Mouse (Mus musculus): ENCODE measurements around the gene Col5a3. TPM values are rescaled to one million over a fixed set of nuclear protein-coding genes. Genes with fewer than 3 reads are reported as not detected.

Col5a3 gene
- total and polyA plus RNA-seq, 2 experiments from 2014 or later = 0.40 to 3.7 TPM

- 94% methylated on average over 6 of the region's 6 CpGs for WGBS
- ATAC-seq (no peak), DNase-seq (no peak)
- H3K9me3 ChIP-seq (ENCODE audit: low read length) = no peaks in the 10 kb centered on the region
- TF ChIP-seq CTCF (IDR thresholded peaks at IDR 0.05; ENCODE audit: low read depth) = no peak
- no peak overlapping the region for H3K27ac ChIP-seq (ENCODE audit: low read depth, low read length)
- H3K27me3 ChIP-seq (ENCODE audit: insufficient read depth, low read length) = no peaks in the 10 kb centered on the region
- no peaks in the 10 kb centered on the region for H3K36me3 ChIP-seq (ENCODE audit: insufficient read depth)
- H3K4me1 ChIP-seq (ENCODE audit: insufficient read depth) = peaks cover 4% of the 10 kb centered on the region; the same call in 1 of the 2 replicates
- H3K9ac ChIP-seq = no peak overlapping the region
- no peak overlapping the region for H3K4me3 ChIP-seq (ENCODE audit: low read depth, low read length)
- H3K4me2 ChIP-seq (ENCODE audit: low read depth) = no peak overlapping the region
These were observed 56.0 kb downstream of the Col5a3 start for GRCm38 (mm10) chr9:20758896-20759295.

- no peak overlapping the region for H3K27ac ChIP-seq (ENCODE audit: low read depth, low read length)
- H3K36me3 ChIP-seq (ENCODE audit: insufficient read depth) = no peaks in the 10 kb centered on the region
- H3K4me1 ChIP-seq (ENCODE audit: insufficient read depth) = peaks cover 4% of the 10 kb centered on the region; the same call in 1 of the 2 replicates
- H3K9me3 ChIP-seq (ENCODE audit: low read length) = no peaks in the 10 kb centered on the region
- ATAC-seq (no peak), DNase-seq (no peak)
- no peak overlapping the region for H3K9ac ChIP-seq
- TF ChIP-seq CTCF (IDR thresholded peaks at IDR 0.05; ENCODE audit: low read depth) = no peak
- 79% methylated on average over 2 of the region's 2 CpGs for WGBS
- H3K27me3 ChIP-seq (ENCODE audit: insufficient read depth, low read length) = no peaks in the 10 kb centered on the region
- H3K4me2 ChIP-seq (ENCODE audit: low read depth) = no peak overlapping the region
- no peak overlapping the region for H3K4me3 ChIP-seq (ENCODE audit: low read depth, low read length)
These were observed 56.6 kb downstream of the Col5a3 start for GRCm38 (mm10) chr9:20758243-20758642.

- TF ChIP-seq CTCF (IDR thresholded peaks at IDR 0.05; ENCODE audit: low read depth) = peak; percentile 60
- ATAC-seq = no peak
These were observed 57.5 kb downstream of the Col5a3 start for GRCm38 (mm10) chr9:20757087-20757955.

DNA sequence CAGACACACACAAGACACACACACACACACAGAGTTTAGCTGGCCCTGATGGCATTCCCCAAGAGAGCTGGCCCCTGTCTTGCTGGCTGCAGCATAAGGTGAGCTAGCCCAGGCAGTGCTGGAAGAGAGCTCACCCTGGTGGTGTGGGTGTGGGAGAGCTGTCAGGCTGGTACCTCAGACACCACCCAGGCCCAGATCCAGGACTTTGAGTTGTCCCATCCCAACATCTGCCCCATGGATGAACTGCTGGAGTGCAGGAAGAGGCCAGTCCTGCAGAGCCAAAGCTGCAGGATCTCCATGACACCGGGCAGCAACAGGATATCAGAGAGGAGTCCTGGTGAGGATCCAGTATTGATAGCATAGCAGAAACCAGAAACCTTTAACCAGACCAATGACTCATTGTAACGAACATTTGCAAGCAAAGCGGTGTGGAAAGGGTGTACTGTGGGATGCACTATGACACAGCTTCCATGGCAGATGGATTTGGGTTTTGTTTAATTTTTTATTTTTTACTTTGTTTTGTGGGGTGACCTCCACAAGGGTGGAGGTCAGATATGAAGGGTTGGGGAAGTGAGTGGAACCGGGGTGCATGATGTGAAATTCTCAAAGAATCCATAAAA, 58.7 kb downstream of the Col5a3 start:
- DNase-seq (no peak), ATAC-seq (no peak)
- Histone ChIP-seq H3K4me3 (ENCODE audit: low read depth, low read length) (no peak overlapping the region), H3K4me2 (ENCODE audit: low read depth) (no peak overlapping the region), H3K4me1 (ENCODE audit: insufficient read depth) (no peaks in the 10 kb centered on the region), H3K36me3 (ENCODE audit: insufficient read depth) (no peaks in the 10 kb centered on the region), H3K9me3 (ENCODE audit: low read length) (no peaks in the 10 kb centered on the region), H3K9ac (no peak overlapping the region), H3K27me3 (ENCODE audit: insufficient read depth, low read length) (no peaks in the 10 kb centered on the region), H3K27ac (ENCODE audit: low read depth, low read length) (no peak overlapping the region)
- 91% methylated on average over 4 of the region's 4 CpGs for WGBS
- no peak for TF ChIP-seq CTCF (IDR thresholded peaks at IDR 0.05; ENCODE audit: low read depth)

More at GRCm38 (mm10) chr9:20757087-20757955, 57.5 kb downstream of the Col5a3 start:
- WGBS = 63% methylated on average over 6 of the region's 6 CpGs
- Histone ChIP-seq H3K27ac (ENCODE audit: low read depth, low read length) (no peak overlapping the region), H3K4me3 (ENCODE audit: low read depth, low read length) (no peak overlapping the region), H3K27me3 (ENCODE audit: insufficient read depth, low read length) (no peaks in the 10 kb centered on the region), H3K4me2 (ENCODE audit: low read depth) (no peak overlapping the region), H3K9me3 (ENCODE audit: low read length) (no peaks in the 10 kb centered on the region), H3K4me1 (ENCODE audit: insufficient read depth) (peaks cover 3% of the 10 kb centered on the region; the same call in 1 of the 2 replicates), H3K36me3 (ENCODE audit: insufficient read depth) (no peaks in the 10 kb centered on the region), H3K9ac (no peak overlapping the region)
- no peak for DNase-seq

GRCm38 (mm10) chr9:20754335-20754734, 60.5 kb downstream of the Col5a3 start:
- H3K4me1 ChIP-seq (ENCODE audit: insufficient read depth) = no peaks in the 10 kb centered on the region
- 91% methylated on average over 2 of the region's 2 CpGs for WGBS
- H3K4me3 ChIP-seq (ENCODE audit: low read depth, low read length) = no peak overlapping the region
- H3K36me3 ChIP-seq (ENCODE audit: insufficient read depth) = no peaks in the 10 kb centered on the region
- no peaks in the 10 kb centered on the region for H3K27me3 ChIP-seq (ENCODE audit: insufficient read depth, low read length)
- no peak overlapping the region for H3K4me2 ChIP-seq (ENCODE audit: low read depth)
- no peak overlapping the region for H3K27ac ChIP-seq (ENCODE audit: low read depth, low read length)
- DNase-seq = no peak
- TF ChIP-seq CTCF (IDR thresholded peaks at IDR 0.05; ENCODE audit: low read depth) = no peak
- H3K9me3 ChIP-seq (ENCODE audit: low read length) = no peaks in the 10 kb centered on the region
- no peak overlapping the region for H3K9ac ChIP-seq
- no peak for ATAC-seq

DNA sequence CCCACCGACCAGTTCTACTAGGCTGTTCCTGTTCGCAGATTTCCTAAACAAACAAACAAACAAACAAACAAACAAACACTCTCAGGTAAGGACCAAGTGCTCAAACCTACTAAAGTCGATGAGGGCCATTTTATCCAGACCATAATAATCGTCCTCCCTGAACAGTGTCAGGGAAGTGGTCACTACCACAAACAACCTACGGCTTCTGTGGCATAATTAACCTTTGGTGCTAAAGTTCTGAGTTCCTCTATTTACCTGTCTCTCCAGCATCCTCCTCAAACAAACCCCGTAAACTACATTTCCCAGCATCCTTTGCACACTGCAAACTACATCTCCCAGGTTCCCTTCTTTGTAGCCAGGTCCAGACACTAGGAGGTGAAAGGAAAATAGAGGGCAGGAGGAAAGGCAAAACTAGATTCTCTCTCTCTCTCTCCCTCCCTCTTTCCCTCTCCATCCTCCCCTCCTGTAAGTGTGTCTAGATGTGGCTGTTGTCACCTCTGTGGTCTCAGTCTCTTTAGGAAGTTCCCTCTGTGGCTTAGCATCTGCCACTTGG, 63.3 kb downstream of the Col5a3 start:
- H3K27me3 ChIP-seq (ENCODE audit: insufficient read depth, low read length) = no peaks in the 10 kb centered on the region
- no peak overlapping the region for H3K4me3 ChIP-seq (ENCODE audit: low read depth, low read length)
- no peaks in the 10 kb centered on the region for H3K4me1 ChIP-seq (ENCODE audit: insufficient read depth)
- no peak overlapping the region for H3K9ac ChIP-seq
- no peaks in the 10 kb centered on the region for H3K36me3 ChIP-seq (ENCODE audit: insufficient read depth)
- ATAC-seq (peak; percentile 58; the same call in 1 of the 2 replicates), DNase-seq (peak; percentile 54)
- H3K9me3 ChIP-seq (ENCODE audit: low read length) = no peaks in the 10 kb centered on the region
- H3K4me2 ChIP-seq (ENCODE audit: low read depth) = no peak overlapping the region
- 65% methylated on average over 6 of the region's 6 CpGs for WGBS
- TF ChIP-seq CTCF (IDR thresholded peaks at IDR 0.05; ENCODE audit: low read depth) = peak; percentile 25
- no peak overlapping the region for H3K27ac ChIP-seq (ENCODE audit: low read depth, low read length)

DNA sequence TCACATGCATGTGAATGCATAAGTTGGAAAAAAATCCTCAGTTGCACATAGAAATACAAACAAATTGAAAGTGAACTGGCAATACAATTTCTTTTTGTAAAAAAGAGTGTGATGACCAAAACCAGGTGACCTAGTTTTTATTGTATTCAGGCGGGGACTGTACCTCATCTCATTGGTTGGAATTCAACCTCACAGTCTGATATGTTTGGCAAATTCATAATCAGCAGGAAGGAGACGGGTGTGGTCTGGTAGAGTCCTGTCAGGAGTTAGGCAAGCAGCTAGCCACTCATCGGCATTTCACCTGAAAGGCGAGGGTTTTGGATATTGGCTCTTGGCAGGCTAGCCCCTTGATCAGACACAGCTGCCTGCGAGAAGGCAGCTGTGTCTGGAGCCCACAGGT, 65.7 kb downstream of the Col5a3 start:
- H3K4me3 ChIP-seq (ENCODE audit: low read depth, low read length) = no peak overlapping the region
- no peaks in the 10 kb centered on the region for H3K4me1 ChIP-seq (ENCODE audit: insufficient read depth)
- ATAC-seq = no peak
- no peak overlapping the region for H3K4me2 ChIP-seq (ENCODE audit: low read depth)
- no peak overlapping the region for H3K27ac ChIP-seq (ENCODE audit: low read depth, low read length)
- H3K27me3 ChIP-seq (ENCODE audit: insufficient read depth, low read length) = no peaks in the 10 kb centered on the region
- H3K36me3 ChIP-seq (ENCODE audit: insufficient read depth) = no peaks in the 10 kb centered on the region
- DNase-seq = no peak
- 81% methylated on average over 5 of the region's 5 CpGs for WGBS
- H3K9ac ChIP-seq = no peak overlapping the region
- TF ChIP-seq CTCF (IDR thresholded peaks at IDR 0.05; ENCODE audit: low read depth) = no peak
- no peaks in the 10 kb centered on the region for H3K9me3 ChIP-seq (ENCODE audit: low read length)
